Mouse (Mus musculus) embryonic stem cell, embryonic (primary cell): ENCODE measurements around the gene Esrrg.

Experiments used
- CTCF ChIA-PET, 4 experiments: fragments of 300-600 bp in 2 of 4; fragments of 350-600 bp in 2 of 4; sonication (Branson Sonifier 250); formaldehyde crosslinking; loops; one replicate each; lab custom pipeline; 2022; ENCODE audit warnings: inconsistent platforms in 2 of 4; lab: Charles Lee
- POLR2A ChIA-PET, 4 experiments: fragments of 300-600 bp in 2 of 4; fragments of 350-600 bp in 2 of 4; sonication (Branson Sonifier 250); formaldehyde crosslinking; loops; one replicate each; lab custom pipeline; 2022; ENCODE audit warnings: antibody characterized with exemption in 4 of 4, inconsistent platforms in 1 of 4; lab: Charles Lee

The Esrrg gene

GRCm38 (mm10) chr1:187800761-187801160, 192.2 kb downstream of the Esrrg start:
- ChIA-PET POLR2A (no interaction called here), CTCF (no interaction called here)

DNA sequence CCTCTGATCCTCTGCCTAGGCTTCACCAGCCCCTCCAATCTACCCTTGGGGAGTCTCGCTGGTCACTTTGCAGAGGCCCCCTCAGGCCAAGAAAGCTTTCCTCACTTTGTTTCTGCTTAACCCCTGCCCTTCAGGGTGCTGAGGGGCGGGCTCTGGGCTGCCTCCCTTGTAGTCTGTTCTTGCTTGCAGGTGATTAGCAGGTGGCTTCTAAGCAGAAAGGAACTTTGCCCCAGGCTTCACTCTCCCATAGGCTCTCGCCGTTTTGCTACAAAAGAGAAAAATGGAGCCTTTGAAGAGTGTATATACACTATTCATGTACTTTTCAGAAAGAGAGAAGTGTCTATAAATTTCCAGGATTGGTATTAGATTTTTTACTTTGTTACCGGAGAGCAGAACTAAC, 195.0 kb downstream of the Esrrg start:
- CTCF ChIA-PET: no interaction called here

DNA sequence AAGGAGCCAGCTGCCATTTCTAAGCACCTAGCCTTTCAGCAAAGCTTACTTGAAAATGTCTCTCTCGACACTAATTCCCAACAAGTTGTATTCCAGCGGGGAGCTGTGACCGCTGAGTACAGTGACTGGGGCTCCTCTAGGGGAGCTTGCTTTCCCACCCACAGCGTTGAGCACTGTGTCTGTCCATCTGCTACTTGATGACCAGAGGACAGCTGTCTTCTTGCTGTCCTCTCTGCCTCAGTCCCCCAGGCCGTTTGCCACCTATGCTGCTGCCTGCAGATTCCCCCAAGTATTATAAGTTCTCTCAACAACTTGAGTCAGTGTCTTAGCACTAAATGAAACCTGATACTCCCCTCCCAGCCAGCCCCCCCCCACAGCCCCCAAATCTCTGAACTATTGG, 195.4 kb downstream of the Esrrg start:
- ChIA-PET CTCF (interaction anchor here in 1 of 4 experiments (0.5 to 0.6 kb wide), 2 partner anchors 170 to 504 kb away, joined by 5 to 6 read pairs; no protein-coding TSS in a partner anchor), POLR2A (interaction anchor here in 2 of 4 experiments (0.7 kb wide), 2 partner anchors 9 to 1186 kb away, joined by 3 to 5 read pairs; no protein-coding TSS in a partner anchor)

More for the DNA sequence above, 195.0 kb downstream of the Esrrg start:
- POLR2A ChIA-PET: interaction anchor here in 2 of 4 experiments (0.7 kb wide), 2 partner anchors 1019 to 1187 kb away, joined by 5 to 9 read pairs; no protein-coding TSS in a partner anchor

DNA sequence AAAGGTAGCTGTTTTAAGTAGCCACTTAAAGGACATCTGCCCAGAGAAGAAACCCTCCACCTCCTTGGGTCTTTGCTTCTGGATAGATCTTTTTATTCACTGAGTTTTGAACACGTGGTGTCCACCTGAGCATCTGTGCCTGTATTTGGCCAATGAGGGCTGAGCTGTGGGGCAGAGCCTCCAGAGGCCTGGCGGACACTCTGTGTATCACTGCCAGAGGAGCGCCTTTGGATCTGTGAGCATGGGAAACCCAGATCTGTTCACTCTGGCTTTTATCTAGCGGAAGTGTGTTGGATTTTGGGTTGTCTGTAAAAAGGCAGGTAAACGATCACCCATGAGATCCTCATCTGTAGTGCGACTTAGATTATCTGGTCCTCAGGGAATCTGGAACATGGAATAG, 196.4 kb downstream of the Esrrg start:
- CTCF ChIA-PET: no interaction called here
- POLR2A ChIA-PET: interaction anchor here in 1 of 4 experiments (0.6 kb wide), 2 partner anchors 471 to 1051 kb away, joined by 3 to 4 read pairs; no protein-coding TSS in a partner anchor

DNA sequence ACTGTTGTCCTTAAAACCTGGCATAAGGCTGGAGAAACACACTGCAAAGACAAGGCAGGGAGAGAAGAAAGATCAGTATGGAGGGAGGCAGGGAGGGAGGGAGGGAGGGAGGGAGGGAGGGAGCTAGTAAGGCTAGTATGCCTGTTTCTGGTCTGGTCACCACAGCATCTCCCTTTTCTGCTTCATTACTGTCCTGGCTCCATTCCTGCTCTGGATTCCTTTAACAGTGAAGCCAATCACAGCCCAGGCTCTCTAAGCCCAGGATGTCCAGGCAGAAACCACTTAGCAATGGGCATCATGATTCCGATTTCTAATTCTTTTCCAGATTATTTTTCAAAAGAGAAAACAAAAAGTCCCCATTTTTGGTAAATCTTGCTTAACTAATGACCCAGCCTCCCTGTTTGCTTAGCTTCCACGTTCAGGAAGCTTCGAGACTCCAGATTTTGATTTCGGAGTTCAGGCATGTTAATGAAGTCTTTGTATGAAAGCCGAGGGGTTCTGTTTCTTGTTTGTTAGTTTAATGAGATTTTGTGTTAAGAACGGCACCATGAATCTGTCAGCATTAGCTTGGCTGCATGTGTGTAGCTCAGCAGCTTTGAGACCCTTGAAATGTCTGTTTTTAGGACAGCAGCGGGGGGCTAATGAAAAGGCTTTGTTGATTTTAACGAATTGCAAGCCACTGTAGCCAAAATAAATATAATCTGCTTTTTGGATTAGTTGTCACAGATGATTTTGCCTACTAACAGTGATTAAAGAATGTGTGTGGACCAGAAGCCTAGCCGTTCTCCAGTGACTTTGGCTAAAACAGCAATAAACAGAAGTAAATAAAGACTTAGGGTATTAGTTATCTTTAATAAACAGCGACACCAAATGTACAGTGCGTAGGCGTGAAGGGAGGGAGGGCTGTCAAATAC, 199.1 kb downstream of the Esrrg start:
- CTCF ChIA-PET: interaction anchor here in 1 of 4 experiments (0.5 kb wide), 1 partner anchor 335 kb away, joined by 3 read pairs; no protein-coding TSS in a partner anchor
- POLR2A ChIA-PET: no interaction called here

DNA sequence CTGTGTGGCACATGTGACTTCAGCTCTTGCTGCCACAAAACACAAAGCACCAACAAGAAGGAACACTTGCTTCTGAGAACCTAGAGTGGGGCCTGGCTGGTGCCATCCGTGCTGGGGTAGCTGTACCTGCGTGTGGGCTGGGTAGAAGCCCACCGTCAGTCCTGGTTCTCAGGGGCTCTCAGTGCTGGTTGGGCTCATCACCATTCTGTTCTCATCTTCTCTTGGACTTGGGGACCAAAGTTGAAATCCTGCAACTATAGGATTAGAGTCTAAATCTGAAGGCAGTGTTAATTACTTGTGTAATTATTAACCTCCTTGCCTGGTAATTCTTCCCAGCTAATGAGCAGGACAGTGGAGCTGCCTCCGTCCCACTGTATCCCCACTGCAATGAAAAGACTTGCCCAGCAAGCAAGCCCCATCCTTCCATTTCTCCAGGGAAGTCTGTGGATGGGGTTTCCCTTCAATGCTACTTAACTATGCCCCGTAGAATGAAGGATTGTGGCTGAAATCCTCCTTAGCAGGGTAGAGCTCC, 199.9 kb downstream of the Esrrg start:
- POLR2A ChIA-PET: no interaction called here
- CTCF ChIA-PET: interaction anchor here in 1 of 4 experiments (0.5 kb wide), 1 partner anchor 336 kb away, joined by 3 read pairs; no protein-coding TSS in a partner anchor

- ChIA-PET POLR2A (no interaction called here), CTCF (interaction anchor here in 1 of 4 experiments (0.6 kb wide), 1 partner anchor 165 kb away, joined by 3 read pairs; no protein-coding TSS in a partner anchor)
These were observed 201.0 kb downstream of the Esrrg start for GRCm38 (mm10) chr1:187809546-187809945.

DNA sequence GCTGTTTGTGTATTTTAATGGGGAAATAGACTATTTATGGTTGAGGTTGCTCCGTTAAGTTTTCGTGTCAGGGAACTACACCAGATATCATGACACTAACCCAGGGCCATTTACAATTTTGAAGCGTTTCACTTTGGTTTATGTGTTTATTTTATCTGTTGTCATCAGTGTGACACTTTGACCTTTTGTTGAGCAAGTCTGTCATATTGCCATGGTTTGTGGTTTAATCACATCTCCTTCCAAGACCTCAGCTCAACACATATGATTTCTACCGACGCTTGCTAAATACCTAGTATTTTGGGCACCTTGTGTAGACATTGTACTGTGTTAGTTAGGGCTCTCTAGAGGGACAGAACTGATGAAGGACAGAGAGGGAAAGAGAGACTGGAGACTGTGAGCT, 210.8 kb downstream of the Esrrg start:
- CTCF ChIA-PET: no interaction called here

GRCm38 (mm10) chr1:187821368-187821811, 212.8 kb downstream of the Esrrg start:
- POLR2A ChIA-PET: no interaction called here
- CTCF ChIA-PET: no interaction called here

More for the DNA sequence above, 210.8 kb downstream of the Esrrg start:
- POLR2A ChIA-PET: no interaction called here

DNA sequence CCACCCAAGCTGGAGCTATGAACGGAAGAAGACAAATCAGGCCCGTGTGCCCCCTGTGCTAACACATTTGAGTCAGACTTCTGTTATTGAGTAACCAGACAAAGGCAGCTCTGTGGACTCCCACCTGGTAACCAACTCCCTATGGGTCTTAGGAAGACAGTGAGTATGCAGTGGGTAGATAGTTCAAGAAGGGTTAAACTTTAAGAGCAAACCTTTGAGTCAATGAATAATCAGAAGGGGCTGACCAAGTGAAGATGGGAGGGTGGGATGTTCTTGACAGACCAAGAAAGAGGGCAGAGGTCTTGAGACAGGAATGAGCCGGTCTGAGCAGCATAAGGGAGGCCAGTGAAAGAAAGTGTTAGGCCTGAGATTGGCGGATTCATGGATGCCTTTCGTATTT, 214.8 kb downstream of the Esrrg start:
- ChIA-PET CTCF (interaction anchor here in 1 of 4 experiments (0.6 kb wide), 1 partner anchor 151 kb away, joined by 5 read pairs; no protein-coding TSS in a partner anchor), POLR2A (no interaction called here)

DNA sequence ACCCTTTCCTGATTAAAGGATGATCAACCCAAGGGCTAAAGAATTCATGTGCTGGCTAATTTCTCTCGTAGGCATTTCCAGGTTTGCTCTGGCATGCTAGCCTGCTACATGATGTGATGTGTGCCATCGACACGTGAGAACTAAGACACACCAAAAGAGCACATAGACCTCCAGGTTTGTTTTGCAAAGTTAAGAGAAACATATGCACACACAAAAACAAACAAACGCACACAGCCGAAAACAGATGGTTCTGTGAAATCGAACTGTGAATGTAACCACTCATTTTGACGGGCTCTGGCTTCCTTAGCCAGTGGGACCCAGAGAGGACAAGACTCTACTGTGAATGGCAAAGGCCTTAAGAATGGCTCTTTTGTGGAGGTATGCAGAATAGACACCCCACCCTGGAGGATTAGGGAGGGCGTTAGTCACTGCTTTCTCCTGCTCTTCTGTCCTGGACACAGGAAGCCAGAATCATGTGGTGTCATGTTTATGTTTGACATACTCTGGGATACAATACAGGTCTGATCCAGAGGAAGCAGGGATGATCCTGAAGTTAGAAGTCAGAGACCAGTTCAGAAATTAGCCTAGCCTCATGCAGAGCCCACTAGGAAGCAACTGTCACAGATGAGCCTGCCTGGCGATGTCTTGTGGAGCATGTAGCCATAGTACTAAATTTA, 217.0 kb downstream of the Esrrg start:
- CTCF ChIA-PET: no interaction called here
- POLR2A ChIA-PET: no interaction called here

DNA sequence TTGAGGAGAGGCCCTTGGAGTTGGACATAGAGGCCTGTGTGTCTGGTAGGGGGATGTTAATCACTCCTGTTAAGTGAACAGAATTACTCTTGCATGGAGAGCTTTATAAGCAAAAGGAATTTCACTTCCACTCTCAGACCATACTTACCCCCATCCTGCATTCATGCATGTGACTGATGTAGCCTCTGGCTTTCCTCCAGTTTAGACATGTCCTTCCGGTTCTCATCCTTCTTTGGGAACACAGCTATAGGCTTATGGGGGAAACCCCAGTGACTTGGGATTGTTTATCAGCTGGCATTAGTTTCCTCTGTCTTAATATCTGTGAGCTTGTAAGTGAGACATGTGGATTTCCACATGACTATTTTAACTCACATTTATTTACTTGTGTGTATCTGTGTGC, 217.5 kb downstream of the Esrrg start:
- ChIA-PET POLR2A (no interaction called here), CTCF (no interaction called here)

DNA sequence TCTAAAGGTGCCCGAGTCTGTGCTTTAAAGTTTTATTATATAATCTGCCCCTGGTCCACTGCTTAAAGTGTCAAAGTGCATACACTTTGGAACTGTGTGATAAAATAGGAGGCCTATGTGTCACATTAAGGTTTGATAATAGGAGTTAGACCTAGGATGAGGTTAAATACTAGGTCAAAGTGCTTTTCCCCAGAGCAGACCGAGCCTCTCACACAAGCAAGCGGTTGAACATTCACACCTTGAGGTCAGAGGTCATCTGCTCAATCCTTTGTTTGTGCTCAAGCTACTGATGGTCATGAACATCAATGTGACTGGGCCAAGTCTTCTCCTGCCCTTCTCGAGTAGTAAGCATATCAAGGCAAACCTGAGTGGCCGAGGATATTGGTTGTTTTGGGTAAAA, 218.3 kb downstream of the Esrrg start:
- CTCF ChIA-PET: no interaction called here

DNA sequence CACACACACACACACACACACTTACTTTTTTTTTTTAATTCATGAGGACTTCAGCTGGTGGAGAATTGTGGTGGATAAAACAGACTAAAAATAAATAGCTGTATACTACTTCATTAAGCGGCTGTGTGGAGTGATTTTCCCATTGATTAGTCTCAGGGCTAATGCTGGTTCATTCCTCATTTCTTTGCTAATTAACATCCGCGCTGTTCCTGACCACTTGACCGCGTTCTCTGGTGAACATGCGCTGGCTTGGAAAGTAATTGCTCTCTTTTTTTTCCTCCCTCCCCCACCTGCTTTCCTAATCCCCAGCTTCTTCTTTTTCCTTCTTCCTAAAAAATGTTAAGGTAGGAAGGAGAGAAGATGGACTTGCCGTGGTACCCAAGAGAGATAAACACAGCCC, 222.3 kb downstream of the Esrrg start:
- ChIA-PET CTCF (no interaction called here), POLR2A (interaction anchor here in 1 of 4 experiments (0.7 kb wide), 1 partner anchor 1464 kb away, joined by 3 read pairs; no protein-coding TSS in a partner anchor)

More for the DNA sequence above, 218.3 kb downstream of the Esrrg start:
- POLR2A ChIA-PET: no interaction called here

- POLR2A ChIA-PET: no interaction called here
- CTCF ChIA-PET: no interaction called here
These were observed 224.3 kb downstream of the Esrrg start for GRCm38 (mm10) chr1:187832851-187833250.

DNA sequence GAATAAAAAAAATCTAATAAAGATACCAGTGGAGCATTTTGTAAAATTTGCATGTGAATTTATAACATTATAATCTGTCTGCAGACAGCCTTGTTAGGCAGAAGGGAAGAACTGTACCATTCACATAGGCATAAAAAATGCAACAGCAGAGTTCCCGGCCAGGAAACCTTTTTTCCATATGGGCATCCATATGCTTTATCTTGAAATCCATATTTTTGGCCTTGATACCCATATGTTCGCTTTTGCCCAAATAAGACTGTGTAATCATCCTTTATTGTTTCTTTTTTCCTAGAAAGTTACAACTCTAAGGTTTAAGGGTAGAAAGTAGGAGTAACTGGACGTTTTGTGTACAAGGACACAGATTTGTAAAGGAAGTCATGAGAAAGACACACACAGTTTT, 226.0 kb downstream of the Esrrg start:
- POLR2A ChIA-PET: no interaction called here
- CTCF ChIA-PET: no interaction called here

DNA sequence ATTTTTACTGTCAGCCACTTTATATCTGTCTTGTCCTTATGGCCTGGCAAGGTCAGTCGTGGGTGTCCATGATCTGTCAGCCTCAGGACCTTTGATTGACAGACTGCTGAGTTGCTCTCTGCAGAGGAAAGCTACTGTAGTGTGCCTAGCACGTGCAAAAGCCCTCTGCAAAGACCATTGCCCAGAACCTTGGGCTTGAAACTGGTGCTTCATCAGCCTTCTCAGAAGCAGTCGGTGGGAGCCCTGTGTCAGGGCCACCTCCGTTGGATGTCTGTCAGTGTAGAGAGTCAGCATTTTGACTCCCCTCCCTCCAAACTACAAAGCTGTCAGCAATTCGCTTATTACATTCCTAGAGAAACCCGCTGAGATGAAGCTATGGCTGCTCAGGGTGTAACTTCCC, 227.8 kb downstream of the Esrrg start:
- CTCF ChIA-PET: no interaction called here
- POLR2A ChIA-PET: interaction anchor here in 1 of 4 experiments (0.6 kb wide), 1 partner anchor 8 kb away, joined by 3 read pairs; no protein-coding TSS in a partner anchor

DNA sequence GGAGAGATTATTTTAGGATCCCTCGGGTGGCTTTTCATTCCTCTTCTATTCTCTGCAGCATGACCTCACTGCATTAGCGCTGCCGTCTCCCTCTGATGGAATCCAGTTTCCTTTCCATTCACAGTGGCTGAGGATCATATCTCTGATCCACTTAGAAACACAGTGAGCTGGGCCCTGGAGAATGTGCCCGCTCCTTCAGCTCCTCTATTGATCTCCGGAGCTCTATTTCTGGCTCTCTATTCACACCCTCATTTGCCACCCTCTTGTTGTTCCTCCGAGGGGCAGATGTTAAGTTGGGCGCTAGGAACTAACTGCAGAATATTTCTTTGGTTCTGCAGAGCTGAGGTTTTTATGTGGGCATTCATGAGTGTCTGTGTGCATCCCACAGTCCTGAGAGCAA, 228.3 kb downstream of the Esrrg start:
- POLR2A ChIA-PET: interaction anchor here in 1 of 4 experiments (0.6 kb wide), 1 partner anchor 8 kb away, joined by 3 read pairs; no protein-coding TSS in a partner anchor
- CTCF ChIA-PET: no interaction called here

DNA sequence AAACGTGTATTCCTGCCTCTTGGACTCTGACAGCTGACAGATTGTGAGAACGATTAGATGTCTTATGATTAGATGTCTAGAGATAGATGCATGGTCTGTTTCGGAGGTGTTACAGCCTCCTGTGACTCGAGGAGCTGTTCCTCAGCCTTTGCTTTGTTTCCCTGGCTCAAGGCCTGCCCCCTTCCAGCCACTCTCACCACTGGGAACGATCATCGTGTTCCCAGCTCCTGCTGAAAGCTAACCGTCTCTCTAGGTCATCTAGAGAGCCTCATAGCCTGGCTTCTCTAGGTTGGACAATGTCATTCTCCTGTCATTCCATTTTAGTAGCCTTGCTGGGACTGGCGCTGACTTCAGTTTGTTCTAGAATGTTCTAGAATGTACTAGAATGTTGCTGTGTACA, 233.0 kb downstream of the Esrrg start:
- CTCF ChIA-PET: no interaction called here
- POLR2A ChIA-PET: interaction anchor here in 1 of 4 experiments (0.7 kb wide), 1 partner anchor 508 kb away, joined by 3 read pairs; no protein-coding TSS in a partner anchor
